Mouse (Mus musculus) limb, embryonic 14.5 days (tissue): ENCODE data around the gene Azi2. TPM values are rescaled to one million over a fixed set of nuclear protein-coding genes. Genes with fewer than 3 reads are reported as not detected.
A peak's percentile ranks its signal among the peaks of the same experiment; 100 is the strongest.

Experiments used
- ATAC-seq: fragments of 200-750 bp; cut with Nextera tagmentation; 2 replicates; pipeline ENCODE4 v1.8.0; 2017; ENCODE audit warnings: low read depth, moderate number of reproducible peaks, moderate TSS enrichment; ENCODE audit not compliant: low FRiP score
- DNase-seq: peaks from one replicate; pipeline ENCODE4 v3.0.0-alpha.2; 2015; ENCODE audit warnings: low spot score
- H3K27ac ChIP-seq: fragments of 300-500 bp; sonication (generic); replicated peaks from 2 replicates; pipeline ENCODE4 v1.5.1; 2014; ENCODE audit warnings: low read depth, mild to moderate bottlenecking, low read length, moderate library complexity, mixed read lengths
- H3K27me3 ChIP-seq: fragments of 300-500 bp; sonication (generic); 2 replicates; pipeline ENCODE4 v1.6.1; 2014; ENCODE audit warnings: low read length, mixed read lengths; ENCODE audit not compliant: control insufficient read depth, insufficient read depth
- H3K36me3 ChIP-seq: fragments of 300-500 bp; sonication (generic); 2 replicates; pipeline ENCODE4 v1.6.1; 2014; ENCODE audit warnings: mild to moderate bottlenecking, low read length, moderate library complexity, mixed read lengths; ENCODE audit not compliant: control insufficient read depth, insufficient read depth
- H3K4me1 ChIP-seq: fragments of 300-500 bp; sonication (generic); 2 replicates; pipeline ENCODE4 v1.6.1; 2014; ENCODE audit warnings: antibody characterized with exemption, low read length, mixed read lengths; ENCODE audit not compliant: control insufficient read depth, insufficient read depth
- H3K4me2 ChIP-seq: fragments of 300-500 bp; sonication (generic); replicated peaks from 2 replicates; pipeline ENCODE4 v1.6.1; 2014; ENCODE audit warnings: low read depth, mild to moderate bottlenecking, low read length, moderate library complexity; ENCODE audit not compliant: severe bottlenecking
- H3K4me3 ChIP-seq: fragments of 300-500 bp; sonication (generic); replicated peaks from 2 replicates; pipeline ENCODE4 v1.5.1; 2014; ENCODE audit warnings: low read length
- H3K9ac ChIP-seq: fragments of 300-500 bp; sonication (generic); 2 replicates; pipeline ENCODE4 v1.6.1; 2014; ENCODE audit warnings: mild to moderate bottlenecking, low read depth, low read length, moderate library complexity; ENCODE audit not compliant: severe bottlenecking
- H3K9me3 ChIP-seq: fragments of 300-500 bp; sonication (generic); 2 replicates; pipeline ENCODE4 v1.6.1; 2016; ENCODE audit warnings: low read length; ENCODE audit not compliant: control insufficient read depth
- POLR2A ChIP-seq: fragments of 200-500 bp; IDR thresholded peaks from 2 replicates; pipeline ENCODE4 v1.8.0; 2012; ENCODE audit warnings: inconsistent platforms, mild to moderate bottlenecking, moderate library complexity, borderline replicate concordance; ENCODE audit not compliant: insufficient read depth, insufficient read length; ENCODE audit errors: extremely low read depth
- WGBS: fragments of 180-500 bp; shearing (Covaris S2); extraction: QIAGEN DNeasy Blood & Tissue Kit; methylation state at CpG from one replicate; pipeline ENCODE4 v1.1.7; 2014; 5-methylcytosine and 5-hydroxymethylcytosine counted together
- polyA plus RNA-seq, 2 experiments: library from polyadenylated mRNA; depleted of rRNA in 1 of 2; stranded (reverse) in 1 of 2; unstranded in 1 of 2; fragments of >200 nt; fragmentation: Nextera tagmentation in 1 of 2; extraction: Ambion mirVana in 1 of 2; gene quantifications; 2 replicates each; pipeline versions ENCODE4 v1.2.1 to v1.2.3; 2012 to 2014

Azi2 gene
- polyA plus RNA-seq, 2 experiments: 45.9 to 74.2 TPM

DNA sequence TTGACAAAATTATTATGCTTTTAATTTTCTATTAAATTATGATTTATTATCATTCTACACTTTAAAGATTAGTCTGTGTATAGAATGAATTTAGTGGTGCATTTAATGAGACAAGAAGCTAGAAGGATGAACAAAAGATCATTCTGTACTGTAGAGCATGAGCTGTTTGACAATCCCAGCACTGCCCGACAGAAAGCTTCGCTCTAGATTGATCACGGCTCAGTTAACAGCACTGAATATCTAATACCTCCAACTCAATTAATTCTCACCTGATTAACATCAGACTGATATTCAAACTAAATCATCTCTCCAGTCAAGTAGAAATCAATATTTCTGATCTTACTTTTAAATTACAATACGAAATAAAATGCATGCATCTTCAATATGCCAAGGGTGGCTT lies 43.5 kb downstream of the Azi2 start:
- TF ChIP-seq POLR2A: no peak
- no peak for ATAC-seq
- no peaks in the 10 kb centered on the region for H3K27me3 ChIP-seq
- DNase-seq: no peak
- peaks cover 8% of the 10 kb centered on the region for H3K4me1 ChIP-seq
- 89% methylated on average over 4 of the region's 4 CpGs for WGBS
- H3K4me3 ChIP-seq: no peak overlapping the region
- no peak overlapping the region for H3K9ac ChIP-seq
- H3K9me3 ChIP-seq: no peaks in the 10 kb centered on the region
- H3K27ac ChIP-seq: no peak overlapping the region
- no peak overlapping the region for H3K4me2 ChIP-seq
- no peaks in the 10 kb centered on the region for H3K36me3 ChIP-seq

DNA sequence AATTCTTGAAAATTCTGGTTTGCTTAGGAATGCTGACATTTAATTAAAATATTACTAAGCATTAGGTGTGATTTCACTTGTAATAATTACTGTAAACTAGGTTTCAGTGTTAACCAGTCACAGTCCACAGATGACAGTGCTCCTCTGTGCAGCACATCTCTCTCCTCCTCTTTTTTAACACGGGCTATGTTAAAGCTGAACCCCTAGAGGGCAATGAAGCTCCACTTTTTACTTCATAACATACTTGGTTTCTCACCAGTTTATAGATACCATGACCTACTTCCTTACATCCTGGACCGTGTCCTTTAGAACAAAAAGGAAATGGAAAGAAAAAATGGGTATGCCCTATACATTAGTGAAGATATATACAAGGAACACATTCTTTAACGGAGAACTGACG lies 59.1 kb downstream of the Azi2 start:
- H3K4me1 ChIP-seq: peaks cover 4% of the 10 kb centered on the region; the same call in 1 of the 2 replicates
- ATAC-seq (no peak), DNase-seq (peak; percentile 68)
- H3K27ac ChIP-seq: no peak overlapping the region
- H3K4me2 ChIP-seq: no peak overlapping the region
- WGBS: 45% methylated on average over 4 of the region's 4 CpGs
- no peaks in the 10 kb centered on the region for H3K36me3 ChIP-seq
- no peaks in the 10 kb centered on the region for H3K27me3 ChIP-seq
- no peaks in the 10 kb centered on the region for H3K9me3 ChIP-seq
- H3K4me3 ChIP-seq: no peak overlapping the region
- TF ChIP-seq POLR2A: no peak
- no peak overlapping the region for H3K9ac ChIP-seq

DNA sequence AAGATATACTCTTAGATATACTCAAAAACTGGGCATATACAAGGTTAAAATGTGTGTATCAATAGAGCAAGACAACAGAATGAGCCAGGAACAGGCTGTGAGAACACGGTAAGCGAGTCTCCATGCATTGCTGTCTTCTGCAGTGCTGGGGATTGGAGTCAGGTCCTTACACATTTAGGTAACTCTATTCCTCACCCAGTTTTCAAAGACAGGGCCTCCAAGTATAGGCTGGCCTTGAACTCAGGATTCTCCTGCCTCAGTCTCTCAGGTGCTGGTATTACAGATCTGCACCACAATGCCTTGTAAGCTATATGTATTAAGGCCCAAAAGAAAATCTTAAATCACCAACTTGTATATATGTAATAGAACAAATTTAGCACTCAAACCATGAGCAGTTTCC lies 60.2 kb downstream of the Azi2 start:
- DNase-seq (no peak), ATAC-seq (no peak)
- 92% methylated on average over 2 of the region's 2 CpGs for WGBS
- Histone ChIP-seq H3K36me3 (no peaks in the 10 kb centered on the region), H3K4me3 (no peak overlapping the region), H3K9me3 (no peaks in the 10 kb centered on the region), H3K9ac (no peak overlapping the region), H3K27me3 (no peaks in the 10 kb centered on the region), H3K4me2 (no peak overlapping the region), H3K27ac (no peak overlapping the region), H3K4me1 (peaks cover 4% of the 10 kb centered on the region; the same call in 1 of the 2 replicates)
- TF ChIP-seq POLR2A: no peak

DNA sequence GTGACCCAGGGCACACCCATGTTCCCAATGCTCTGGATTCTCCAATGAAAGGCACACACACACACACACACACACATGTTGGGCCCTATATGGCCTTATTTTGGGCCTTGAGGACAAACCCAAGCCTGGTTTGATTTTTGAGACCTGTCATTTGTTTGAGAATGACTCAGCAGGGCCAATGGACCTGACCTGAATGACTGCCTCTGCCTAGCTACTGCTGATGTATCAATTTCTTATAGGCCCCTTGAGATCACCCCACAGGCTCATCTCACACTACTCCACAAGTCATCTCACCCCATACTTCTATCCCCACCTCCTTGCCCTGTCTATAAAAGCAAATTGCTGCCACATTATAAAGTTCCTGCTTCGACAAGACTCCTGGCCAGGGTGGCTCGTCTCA lies 61.5 kb downstream of the Azi2 start:
- no peak for TF ChIP-seq POLR2A
- no peak for DNase-seq

GRCm38 (mm10) chr9:118108527-118109011 lies 68.3 kb downstream of the Azi2 start:
- Histone ChIP-seq H3K27me3 (no peaks in the 10 kb centered on the region), H3K9ac (no peak overlapping the region), H3K9me3 (no peaks in the 10 kb centered on the region), H3K27ac (no peak overlapping the region), H3K4me3 (no peak overlapping the region), H3K4me2 (no peak overlapping the region), H3K36me3 (no peaks in the 10 kb centered on the region), H3K4me1 (no peaks in the 10 kb centered on the region)
- DNase-seq (no peak), ATAC-seq (no peak)
- no peak for TF ChIP-seq POLR2A
- WGBS: 32% methylated on average over 4 of the region's 4 CpGs

More for the DNA sequence above, 61.5 kb downstream of the Azi2 start:
- no peak for ATAC-seq
- H3K9ac ChIP-seq: no peak overlapping the region
- no peak overlapping the region for H3K4me2 ChIP-seq
- H3K36me3 ChIP-seq: no peaks in the 10 kb centered on the region
- peaks cover under 1% of the 10 kb centered on the region; the same call in 1 of the 2 replicates for H3K4me1 ChIP-seq
- no peaks in the 10 kb centered on the region for H3K27me3 ChIP-seq
- H3K27ac ChIP-seq: no peak overlapping the region
- no peak overlapping the region for H3K4me3 ChIP-seq
- H3K9me3 ChIP-seq: no peaks in the 10 kb centered on the region
- 65% methylated on average over 2 of the region's 2 CpGs for WGBS
